Mouse (Mus musculus) cerebellum, adult 9-10 months (tissue): ENCODE measurements around the gene Krtap14.

Experiments used
- DNase-seq: peaks from one replicate; pipeline ENCODE4 v3.0.0; 2022

Krtap14 gene

DNA sequence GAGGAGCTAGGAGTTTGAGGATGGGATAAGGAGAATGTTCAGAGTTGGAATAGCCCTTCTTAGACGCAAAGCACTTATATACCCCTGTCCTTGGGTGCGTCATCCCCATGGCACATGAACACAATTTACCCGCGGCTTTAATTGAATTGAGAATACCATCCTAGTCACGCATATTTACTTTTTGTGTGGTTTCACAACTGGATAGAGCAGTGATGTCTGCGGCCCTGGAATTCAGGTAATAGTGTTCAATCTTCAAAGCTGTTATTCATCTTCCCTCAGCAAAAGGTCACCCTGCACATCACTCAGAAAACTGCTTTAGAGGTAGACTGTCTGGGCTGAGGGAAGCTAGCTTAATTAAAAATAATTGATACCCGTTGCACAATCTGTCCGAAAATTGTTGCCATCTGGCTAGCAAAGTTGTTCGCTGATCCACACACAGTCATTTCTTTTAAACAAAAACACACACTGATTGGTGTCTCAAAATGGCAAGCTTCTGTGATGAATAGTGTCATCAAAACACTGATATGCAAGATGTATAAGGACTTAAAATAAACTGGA, at the start of gene Krtap14:
Krtap14 (minus strand) TSS at position 51 of the 558 bp plus-strand sequence.
- DNase-seq: no peak

DNA sequence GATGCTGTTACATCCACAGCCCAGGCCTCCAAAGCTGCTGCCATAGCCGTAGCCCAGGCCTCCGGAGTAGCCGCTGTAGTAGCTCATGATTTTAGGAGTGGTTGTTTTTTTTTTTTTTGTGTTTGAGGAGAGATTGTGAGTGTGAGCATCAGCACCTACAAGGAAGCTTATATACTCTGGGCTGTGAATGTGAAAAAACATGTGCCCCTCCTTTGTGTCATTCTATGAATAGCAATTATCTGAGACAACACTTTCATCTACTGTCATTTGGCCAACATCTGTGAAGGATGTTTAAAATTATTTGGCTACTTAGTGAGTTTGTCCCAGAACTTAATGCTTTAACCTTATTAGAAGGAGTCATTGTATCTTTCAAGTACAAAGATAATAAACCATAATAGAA, 48.2 kb upstream of the Krtap14 start, which contains the start of gene Krtap19-2:
Krtap19-2 (minus strand) TSS at position 101 of the 400 bp plus-strand sequence.
- no peak for DNase-seq

DNA sequence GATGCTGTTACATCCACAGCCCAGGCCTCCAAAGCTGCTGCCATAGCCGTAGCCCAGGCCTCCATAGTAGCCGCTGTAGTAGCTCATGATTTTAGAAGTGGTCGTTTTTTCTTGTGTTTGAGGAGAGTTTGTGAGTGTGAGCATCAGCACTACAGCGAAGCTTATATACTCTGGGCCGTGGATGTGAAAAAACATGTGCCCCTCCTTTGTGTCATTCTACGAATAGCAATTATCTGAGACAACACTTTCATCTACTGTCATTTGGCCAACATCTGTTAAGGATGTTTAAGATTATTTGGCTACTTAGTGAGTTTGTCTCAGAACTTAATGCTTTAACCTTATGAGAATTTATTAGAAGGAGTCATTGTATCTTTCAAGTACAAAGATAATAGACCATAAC, 43.4 kb upstream of the Krtap14 start, which contains the start of gene Krtap19-1:
Krtap19-1 (minus strand) TSS at position 101 of the 400 bp plus-strand sequence.
- no peak for DNase-seq

DNA sequence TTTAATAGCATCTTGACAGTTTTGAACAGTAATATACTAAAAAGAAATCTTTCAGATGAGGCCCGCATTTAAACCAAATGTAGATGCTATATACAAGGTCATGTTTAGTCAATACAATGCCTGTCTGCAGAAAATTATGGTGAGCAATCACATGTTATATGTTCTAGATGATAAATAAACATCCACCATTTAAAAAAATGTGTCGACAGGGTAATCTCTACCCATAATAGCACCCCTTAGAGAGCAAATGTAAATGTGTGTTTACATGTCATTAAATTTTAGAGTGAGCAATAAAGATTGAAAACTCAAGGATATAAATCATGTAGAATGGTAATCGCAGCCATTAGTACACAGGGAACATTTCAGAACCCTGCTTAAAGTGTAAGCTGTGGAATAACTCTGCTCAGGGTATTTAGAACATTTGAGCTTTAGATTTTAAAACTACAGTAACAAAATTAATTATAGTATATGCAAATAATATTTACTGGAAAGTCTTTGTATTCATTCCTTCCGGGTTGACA, 39.0 kb upstream of the Krtap14 start:
- DNase-seq: no peak

DNA sequence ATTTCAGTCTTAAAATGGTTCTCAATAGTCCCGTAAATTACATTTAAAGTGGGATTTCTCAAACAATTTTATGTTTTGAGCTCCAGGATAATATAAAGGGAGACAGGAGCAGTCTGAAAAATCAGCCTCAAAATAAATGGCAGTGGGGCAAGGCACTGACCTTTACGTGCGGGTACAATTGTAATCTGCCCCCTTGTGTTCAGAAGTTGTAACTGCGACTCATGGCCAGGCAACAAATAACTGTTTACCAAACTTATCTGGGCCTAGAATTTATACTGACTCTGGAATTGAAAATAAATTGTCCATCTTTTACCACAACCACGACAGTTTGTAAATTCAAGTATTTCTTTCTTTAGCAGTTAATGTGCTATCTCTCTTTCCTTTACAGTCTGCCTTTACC, 25.5 kb upstream of the Krtap14 start:
- DNase-seq: peak; percentile 1

DNA sequence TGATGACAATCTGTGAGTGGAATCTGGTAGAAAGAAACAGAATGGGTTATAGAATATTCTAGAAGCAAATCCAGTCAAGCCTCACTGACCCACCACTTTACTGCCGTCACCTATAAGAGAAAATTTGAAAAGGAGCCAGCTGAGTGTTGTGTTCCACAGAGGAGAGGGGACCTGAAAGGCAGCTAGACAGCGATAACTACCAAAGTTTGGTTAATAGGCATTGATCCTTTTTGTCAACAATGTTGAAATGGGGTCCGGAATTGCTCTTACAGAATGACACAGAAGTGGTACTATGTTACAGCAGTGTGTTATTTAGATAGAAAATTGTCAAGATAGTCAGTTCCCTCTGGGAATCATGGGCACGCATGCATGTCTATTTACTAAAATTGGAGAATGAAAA, 22.6 kb upstream of the Krtap14 start:
- no peak for DNase-seq

DNA sequence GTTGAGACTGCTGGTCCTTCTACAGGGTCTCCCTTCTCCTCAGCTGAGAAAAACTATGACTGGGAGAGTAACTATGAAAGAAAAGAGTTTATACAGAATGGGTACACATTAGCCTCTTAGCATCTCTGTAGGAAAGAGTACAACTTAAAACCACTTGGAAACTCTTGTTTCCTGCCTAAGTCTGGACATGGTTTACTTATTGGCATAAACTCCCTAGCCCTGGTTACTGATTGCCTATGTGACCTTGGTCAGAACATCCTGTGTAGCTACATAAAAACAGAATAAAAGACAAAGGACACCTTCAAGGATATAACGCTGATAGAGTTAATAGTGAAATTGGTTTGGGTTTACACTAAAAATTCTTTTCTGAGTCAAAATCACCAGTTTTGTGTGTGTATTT, 21.4 kb upstream of the Krtap14 start:
- DNase-seq: no peak

DNA sequence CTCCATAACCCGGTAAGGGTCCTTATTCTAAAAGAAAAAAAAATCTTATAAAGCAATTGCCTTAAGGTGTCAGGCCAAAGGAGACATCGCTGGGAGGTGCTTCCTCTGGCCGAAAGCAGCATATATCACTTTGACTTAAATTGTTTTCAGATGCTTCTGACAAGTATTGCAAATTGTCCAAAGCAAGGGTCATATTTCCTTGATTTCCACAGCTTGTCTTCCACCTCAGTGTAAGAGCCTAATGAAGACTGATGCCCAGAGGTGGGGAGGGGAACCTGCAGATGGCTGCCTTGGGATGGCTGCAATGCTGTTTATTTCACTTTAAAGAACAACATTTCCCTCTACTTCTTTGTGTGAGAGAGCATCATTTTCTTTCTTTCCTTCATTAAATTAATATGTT, 1.0 kb upstream of the Krtap14 start:
- no peak for DNase-seq

DNA sequence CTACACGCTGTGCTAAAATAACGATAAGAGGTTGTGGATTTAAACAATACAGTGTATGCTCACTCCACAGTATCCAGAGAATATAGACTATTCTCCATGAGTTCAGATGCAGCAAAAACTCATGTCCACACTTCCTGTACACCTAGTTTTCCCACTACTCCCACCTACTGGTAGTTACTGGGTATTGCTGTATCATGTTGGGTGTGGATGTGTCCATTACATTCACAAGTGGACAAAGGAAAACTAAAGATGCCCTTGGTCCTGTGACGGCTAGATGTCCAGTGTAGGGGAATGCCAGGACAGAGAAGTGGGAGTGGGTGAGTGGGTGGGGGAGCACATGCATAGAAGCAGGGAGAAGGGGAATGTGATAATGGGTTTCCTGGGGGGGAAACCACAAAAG, 2.2 kb downstream of the Krtap14 start:
- DNase-seq: peak; percentile 22

DNA sequence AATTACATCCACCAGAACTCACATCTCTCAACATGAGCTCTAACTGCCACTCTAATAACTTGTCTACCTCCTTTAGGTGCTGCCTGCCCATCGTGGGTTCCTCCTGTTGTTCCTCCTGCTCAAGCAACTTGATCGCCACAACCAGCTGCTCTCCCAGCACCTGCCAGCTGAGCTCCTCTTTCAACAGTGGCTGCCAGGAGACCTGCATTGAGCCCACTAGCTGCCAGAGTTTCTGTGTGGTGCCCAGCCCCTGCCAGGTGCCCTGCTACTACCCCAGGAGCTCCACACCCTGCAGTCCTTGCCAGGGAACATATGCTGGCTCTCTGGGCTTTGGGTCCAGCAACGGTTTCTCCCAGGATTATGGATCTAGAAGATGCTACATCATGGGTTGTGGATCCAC, 5.9 kb downstream of the Krtap14 start, which contains the start of gene Krtap15:
Krtap15 (plus strand) TSS at position 150 of the 400 bp plus-strand sequence.
- DNase-seq: no peak

DNA sequence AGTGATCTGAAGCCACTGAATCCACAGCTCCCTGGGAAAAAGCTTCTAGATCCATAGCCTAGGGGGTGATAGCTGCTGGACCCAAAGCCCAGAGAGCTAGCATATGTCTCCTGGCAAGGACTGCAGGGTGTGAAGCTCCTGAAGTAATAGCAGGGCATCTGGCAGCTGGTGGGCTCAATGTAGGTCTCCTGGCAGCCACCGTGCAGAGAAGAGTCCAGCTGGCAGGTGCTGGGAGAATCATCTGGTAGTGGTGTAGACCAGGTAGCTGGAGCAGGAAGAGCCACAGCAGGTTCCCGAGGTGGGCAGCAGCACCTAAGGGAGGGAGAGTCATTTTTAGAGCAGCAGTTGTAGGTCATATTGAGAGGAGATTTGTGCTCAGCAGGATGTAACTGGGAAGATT, 14.1 kb downstream of the Krtap14 start, which contains the start of gene Gm20741:
Gm20741 (minus strand) TSS at position 394 of the 400 bp plus-strand sequence.
- peak; percentile 72 for DNase-seq

DNA sequence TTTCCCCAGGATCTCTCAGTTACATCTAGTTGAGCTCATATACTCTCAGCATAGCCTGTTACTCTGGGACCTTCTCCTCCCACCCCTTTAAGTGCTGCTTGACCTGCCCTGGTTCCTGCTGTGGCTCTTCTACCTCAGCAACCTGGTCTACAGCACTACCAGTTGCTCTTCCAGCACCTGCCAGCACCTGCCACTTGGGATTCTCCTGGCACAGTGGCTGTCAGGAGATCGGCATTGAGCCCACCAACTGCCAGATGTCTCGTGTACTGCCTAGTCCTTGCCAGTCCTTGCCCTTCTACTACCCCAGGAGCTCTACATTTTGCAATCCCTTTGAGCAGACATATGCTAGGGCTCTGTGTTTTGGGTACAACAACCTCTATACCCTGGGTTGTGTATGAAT, 39.2 kb downstream of the Krtap14 start:
- DNase-seq: no peak

DNA sequence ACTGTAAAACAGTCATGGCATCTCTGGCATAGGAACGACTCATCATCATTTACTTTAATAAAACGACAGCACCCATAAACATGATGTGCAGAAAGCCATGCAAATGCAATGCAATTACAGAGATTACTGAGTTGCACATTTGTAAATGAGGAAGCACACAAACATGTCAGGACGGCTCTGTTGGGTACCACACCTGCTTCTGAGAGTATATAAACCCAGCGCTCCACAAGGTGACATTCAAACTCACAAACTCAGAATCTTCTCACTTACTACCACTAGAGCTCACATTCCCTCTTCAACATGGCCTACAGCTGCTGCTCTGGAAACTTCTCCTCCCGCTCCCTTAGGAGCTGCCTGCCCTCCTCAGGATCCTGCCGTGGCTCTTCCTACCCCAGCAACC, 48.3 kb downstream of the Krtap14 start, which contains the start of gene Gm5965:
Gm5965 (plus strand) TSS at position 301 of the 400 bp plus-strand sequence.
- no peak for DNase-seq

DNA sequence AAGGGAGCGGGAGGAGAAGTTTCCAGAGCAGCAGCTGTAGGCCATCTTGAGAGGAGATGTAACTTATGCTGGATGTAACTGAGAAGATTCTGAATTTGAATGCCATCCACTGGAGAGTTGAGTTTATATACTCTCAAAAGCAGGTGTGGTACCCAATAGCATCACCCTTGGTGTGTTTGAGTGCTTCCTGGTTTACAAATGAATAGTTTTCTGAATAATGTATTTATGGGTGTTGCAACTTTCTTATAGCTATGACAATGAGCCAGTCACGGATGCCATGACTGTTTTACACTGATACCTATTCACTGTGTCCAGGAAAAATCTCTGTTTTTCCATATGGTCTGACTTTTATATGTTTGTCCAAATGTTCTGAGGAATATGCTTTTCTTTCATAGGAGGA, 51.8 kb downstream of the Krtap14 start, which contains the start of gene 2310057N15Rik:
2310057N15Rik (minus strand) TSS at position 101 of the 400 bp plus-strand sequence.
- no peak for DNase-seq
